Mouse (Mus musculus) cortical plate, adult 2 months (tissue): ENCODE measurements around the gene Tmem216.

Experiments used
- CTCF ChIP-seq: fragments of 200-500 bp; IDR thresholded peaks from 2 replicates; pipeline ENCODE4 v1.5.1; 2011; ENCODE audit warnings: mild to moderate bottlenecking, control low read depth, low read length; ENCODE audit not compliant: insufficient read depth; ENCODE audit errors: extremely low read depth
- POLR2A ChIP-seq: fragments of 200-500 bp; IDR thresholded peaks from 2 replicates; pipeline ENCODE4 v1.6.1; 2011; ENCODE audit warnings: mild to moderate bottlenecking, low read length, control low read depth; ENCODE audit not compliant: insufficient read depth; ENCODE audit errors: extremely low read depth

GRCm38 (mm10) chr19:10604534-10604933 lies 48.5 kb upstream of the Tmem216 start:
- TF ChIP-seq CTCF (no peak), POLR2A (no peak)
